Mouse (Mus musculus) G1E-ER4 (cell line): ENCODE measurements around the gene Olfr1229. TPM values are rescaled to one million over a fixed set of nuclear protein-coding genes. Genes with fewer than 3 reads are reported as not detected.

Experiments used
- GATA1 ChIP-seq: IDR thresholded peaks from one replicate; pipeline ENCODE4 v1.8.0; 2012; ENCODE audit warnings: low read length, inconsistent platforms
- polyA plus RNA-seq: library from polyadenylated mRNA; stranded (reverse); fragments of >175 nt; gene quantifications from 2 replicates; pipeline ENCODE4 v1.2.3, GENCODE M21; 2012

The Olfr1229 gene
- not detected in 2 replicates for polyA plus RNA-seq

DNA sequence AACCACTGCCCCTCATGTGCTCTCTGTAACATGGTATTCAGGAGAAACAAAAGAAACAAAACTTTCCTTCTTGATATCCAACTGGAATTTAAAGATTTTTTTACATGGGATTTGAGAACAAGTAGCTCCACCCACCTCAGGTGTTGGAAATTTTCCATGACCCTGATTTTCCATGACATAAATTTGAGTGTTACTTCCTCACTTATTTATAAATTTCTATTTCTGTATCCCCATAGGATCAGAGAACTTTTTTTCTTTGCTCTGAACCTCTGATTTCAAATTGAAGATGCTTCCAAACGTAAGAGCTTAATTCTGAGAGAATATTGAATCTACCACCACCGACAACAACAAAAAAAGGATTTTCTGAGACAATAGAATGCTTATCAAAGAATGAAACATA is at the start of gene Olfr1229:
Olfr1229 (minus strand) TSS at position 101 of the 400 bp plus-strand sequence.
- TF ChIP-seq GATA1 = no peak

DNA sequence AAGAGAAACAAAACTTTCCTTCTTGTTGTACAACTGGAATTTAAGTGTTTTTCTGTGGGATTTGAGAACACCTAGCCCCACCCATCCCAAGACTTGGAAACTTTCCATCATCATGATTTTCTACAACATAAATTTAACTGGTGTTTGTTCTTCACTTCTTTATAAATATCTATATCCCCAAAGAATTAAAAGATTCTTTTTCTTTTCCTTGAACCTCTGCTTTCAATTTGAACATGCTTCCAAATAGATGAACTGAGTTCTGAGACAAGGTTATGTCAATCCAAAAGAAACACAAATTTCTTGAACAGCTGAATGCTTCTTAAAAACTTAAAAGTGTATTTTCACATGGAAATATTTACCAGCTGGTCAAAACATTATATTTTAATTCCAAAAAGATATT is 41.8 kb upstream of the Olfr1229 start, which contains the start of gene Olfr1232:
Olfr1232 (minus strand) TSS at position 101 of the 400 bp plus-strand sequence.
- TF ChIP-seq GATA1 = no peak

DNA sequence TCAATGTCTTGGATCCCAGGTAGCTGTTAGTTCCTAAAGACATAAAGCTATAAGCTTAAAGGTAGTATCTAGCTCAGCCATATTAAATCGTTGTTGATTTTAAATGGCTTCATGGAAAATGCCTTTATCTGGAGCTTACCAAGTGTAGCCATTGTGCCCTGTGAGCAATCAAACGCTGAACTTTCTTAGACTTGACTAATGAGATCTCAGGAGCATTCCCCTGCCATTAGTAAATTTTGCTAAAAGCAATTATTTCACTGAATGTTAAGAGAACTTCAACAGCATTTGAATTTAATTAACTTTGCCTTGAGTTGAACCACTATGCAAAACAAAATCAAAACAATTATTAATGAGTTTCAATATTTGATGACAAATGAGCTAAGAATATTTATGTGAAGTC is 19.2 kb upstream of the Olfr1229 start, which contains the start of gene Olfr1231:
Olfr1231 (minus strand) TSS at position 101 of the 400 bp plus-strand sequence.
- TF ChIP-seq GATA1 = no peak

DNA sequence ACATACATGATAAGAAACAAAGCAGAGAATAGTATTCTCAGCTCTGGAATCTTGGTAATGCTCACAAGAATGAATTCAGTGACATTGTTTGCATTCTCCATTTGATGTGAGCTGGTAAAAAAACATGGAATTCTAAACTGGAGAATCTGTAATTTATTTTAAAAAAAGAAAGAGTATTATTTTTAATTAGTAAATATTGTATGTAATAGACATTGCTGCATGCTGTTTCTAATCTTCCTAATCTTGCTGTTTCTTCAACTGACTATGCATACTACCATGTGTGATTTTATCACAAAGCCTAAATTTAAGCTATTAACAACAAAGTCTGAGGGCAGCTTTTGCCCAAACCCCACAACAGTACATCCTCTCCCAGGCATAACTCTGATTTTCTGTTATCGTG is 9.4 kb upstream of the Olfr1229 start, which contains the start of gene Olfr1230:
Olfr1230 (minus strand) TSS at position 101 of the 400 bp plus-strand sequence.
- TF ChIP-seq GATA1 = no peak

GRCm38 (mm10) chr2:89253962-89254361 is 33.9 kb downstream of the Olfr1229 start, which contains the start of gene Olfr1228:
Gene Olfr1228 (minus strand): TSS chr2:89254062.
- TF ChIP-seq GATA1 = no peak

Other genes starting within 250 kb of the Olfr1229 start
- gene Olfr1218, start 226.8 kb downstream of the Olfr1229 start, polyA plus RNA-seq = not detected in 2 replicates
- not detected in 2 replicates for gene Olfr1219, start 204.5 kb downstream of the Olfr1229 start, polyA plus RNA-seq
- gene Olfr1220, start 181.2 kb downstream of the Olfr1229 start, polyA plus RNA-seq = not detected in 2 replicates
- not detected in 2 replicates for gene Olfr1221, start 170.7 kb downstream of the Olfr1229 start, polyA plus RNA-seq
- not detected in 2 replicates for gene Olfr1222, start 155.0 kb downstream of the Olfr1229 start, polyA plus RNA-seq
- not detected in 2 replicates for gene Olfr1223, start 136.5 kb downstream of the Olfr1229 start, polyA plus RNA-seq
- not detected in 2 replicates for gene Olfr1224-ps1, start 123.9 kb downstream of the Olfr1229 start, polyA plus RNA-seq
- gene Olfr1225, start 113.3 kb downstream of the Olfr1229 start, polyA plus RNA-seq = not detected in 2 replicates
- gene Olfr1226, start 88.0 kb downstream of the Olfr1229 start, polyA plus RNA-seq = not detected in 2 replicates
- not detected in 2 replicates for gene Olfr1228, start 34.0 kb downstream of the Olfr1229 start, polyA plus RNA-seq
- not detected in 2 replicates for gene Olfr1230, start 9.3 kb upstream of the Olfr1229 start, polyA plus RNA-seq
- gene Olfr1231, start 19.1 kb upstream of the Olfr1229 start, polyA plus RNA-seq = not detected in 2 replicates
- gene Olfr1232, start 41.7 kb upstream of the Olfr1229 start, polyA plus RNA-seq = not detected in 2 replicates
- not detected in 2 replicates for gene Olfr1233, start 54.4 kb upstream of the Olfr1229 start, polyA plus RNA-seq
- gene Olfr1234, start 76.9 kb upstream of the Olfr1229 start, polyA plus RNA-seq = not detected in 2 replicates
- not detected in 2 replicates for gene Olfr1238, start 121.7 kb upstream of the Olfr1229 start, polyA plus RNA-seq
- gene Olfr1239, start 132.4 kb upstream of the Olfr1229 start, polyA plus RNA-seq = not detected in 2 replicates
- gene Olfr1240, start 155.0 kb upstream of the Olfr1229 start, polyA plus RNA-seq = not detected in 2 replicates
- not detected in 2 replicates for gene Olfr1241, start 199.1 kb upstream of the Olfr1229 start, polyA plus RNA-seq
- gene Olfr1242, start 210.3 kb upstream of the Olfr1229 start, polyA plus RNA-seq = not detected in 2 replicates
- gene Olfr1243, start 243.5 kb upstream of the Olfr1229 start, polyA plus RNA-seq = not detected in 2 replicates